Mouse (Mus musculus): ENCODE measurements at regions not wholly inside any gene's neighbourhood (a gene's known extent, or its start where the extent isn't known, plus 50 kb on each side); places are given as distances from the start of the nearest gene placed in this dataset.

GRCm38 (mm10) chr6:84271966-84272365, 263.6 kb downstream of the Dysf start:
- Histone ChIP-seq H3K27ac (peak overlapping the region; percentile 59; the same call in 1 of the 2 replicates), H3K4me3 (no peak overlapping the region)
- no peak for DNase-seq
- no peak for TF ChIP-seq CTCF (IDR thresholded peaks at IDR 0.05)
- intact Hi-C loops (cut with DNase I): loop anchor here (5.0 kb wide), 1 partner anchor 35 kb away; no protein-coding TSS in a partner anchor

DNA sequence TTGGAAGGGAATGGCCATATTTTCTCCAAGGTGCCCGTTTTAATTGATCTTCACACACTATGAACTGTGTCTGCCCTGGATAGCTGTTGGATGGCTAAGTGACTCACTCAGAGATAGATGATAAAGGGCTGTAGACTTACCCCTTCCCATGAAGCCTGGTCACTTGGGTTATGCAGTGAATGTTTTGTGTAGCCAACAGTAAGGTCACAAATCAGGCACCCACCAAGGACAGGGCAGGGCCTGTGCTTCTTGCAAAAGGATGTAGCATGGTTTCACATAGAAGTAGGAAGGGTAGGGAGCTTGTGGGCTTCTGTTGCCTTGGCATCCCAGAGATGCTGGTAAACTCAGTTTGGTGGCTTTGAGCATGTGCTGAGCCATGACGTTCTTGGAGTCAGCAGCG, 263.1 kb downstream of the Dysf start:
- intact Hi-C loops (cut with DNase I): loop anchor here (5.0 kb wide), 1 partner anchor 36 kb away; no protein-coding TSS in a partner anchor
- DNase-seq: no peak
- TF ChIP-seq CTCF (IDR thresholded peaks at IDR 0.05): no peak
- H3K4me3 ChIP-seq: no peak overlapping the region
- peak overlapping the region; percentile 58; the same call in 1 of the 2 replicates for H3K27ac ChIP-seq

- Histone ChIP-seq H3K4me3 (no peak overlapping the region), H3K27ac (peak overlapping the region; percentile 58)
- TF ChIP-seq CTCF (IDR thresholded peaks at IDR 0.05): no peak
- DNase-seq: peak; percentile 84
- intact Hi-C loops (cut with DNase I): loop anchor here (5.0 kb wide), 1 partner anchor 37 kb away; no protein-coding TSS in a partner anchor
Observed at GRCm38 (mm10) chr6:84270518-84271165, 262.3 kb downstream of the Dysf start.

- Histone ChIP-seq H3K4me3 (no peak overlapping the region), H3K27ac (peak overlapping the region; percentile 58)
- intact Hi-C loops (cut with DNase I): loop anchor here (5.0 to 10.0 kb wide), 2 partner anchors 172 to 1315 kb away; partner anchors contain the start of gene Alms1
- DNase-seq: no peak
- TF ChIP-seq CTCF (IDR thresholded peaks at IDR 0.05): no peak
Observed at GRCm38 (mm10) chr6:84269478-84269877, 261.1 kb downstream of the Dysf start.

DNA sequence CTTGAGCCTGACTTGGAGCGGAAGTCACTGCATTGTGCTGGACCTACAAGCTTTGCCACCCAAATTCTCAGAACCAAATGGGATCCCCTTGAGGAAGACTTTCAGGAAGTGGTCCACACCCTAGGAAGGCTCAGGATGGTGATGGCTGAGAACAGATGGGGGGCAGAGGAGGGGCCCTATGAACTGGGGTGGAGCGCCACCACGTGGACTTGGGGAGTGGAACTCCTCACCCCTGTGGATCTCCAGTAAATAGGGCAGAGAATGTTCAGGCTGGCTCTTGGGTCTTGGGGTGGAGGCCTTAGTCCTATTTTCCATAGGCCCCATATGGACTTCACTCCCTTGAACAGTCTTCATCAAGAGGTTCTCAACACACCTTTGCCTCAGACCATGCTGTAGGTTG, 260.6 kb downstream of the Dysf start:
- DNase-seq: no peak
- H3K4me3 ChIP-seq: no peak overlapping the region
- H3K27ac ChIP-seq: no peak overlapping the region
- TF ChIP-seq CTCF (IDR thresholded peaks at IDR 0.05): peak; percentile 39
- intact Hi-C loops (cut with DNase I): loop anchor here (5.0 to 10.0 kb wide), 2 partner anchors 172 to 1316 kb away; partner anchors contain the start of gene Alms1

DNA sequence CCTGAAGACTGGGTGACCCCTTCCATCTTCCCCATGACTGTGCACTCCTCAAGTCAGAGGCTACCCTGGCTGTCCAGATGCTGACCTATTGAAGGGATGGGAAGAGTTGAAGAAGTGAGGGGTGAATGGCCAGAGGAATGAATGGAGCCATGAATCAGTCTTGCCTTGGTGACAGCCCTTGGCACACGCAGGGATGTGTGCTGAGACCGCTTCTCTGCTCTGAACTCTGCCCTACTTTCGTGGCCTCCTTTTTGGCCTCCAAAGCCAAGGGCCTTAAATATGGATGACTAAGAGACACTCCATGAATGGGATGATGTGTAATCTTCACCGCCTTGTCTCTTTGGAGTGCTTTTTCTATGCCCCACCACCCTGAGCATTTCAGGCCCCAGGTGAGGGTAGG, 259.7 kb downstream of the Dysf start:
- H3K27ac ChIP-seq: peak overlapping the region; percentile 81

DNA sequence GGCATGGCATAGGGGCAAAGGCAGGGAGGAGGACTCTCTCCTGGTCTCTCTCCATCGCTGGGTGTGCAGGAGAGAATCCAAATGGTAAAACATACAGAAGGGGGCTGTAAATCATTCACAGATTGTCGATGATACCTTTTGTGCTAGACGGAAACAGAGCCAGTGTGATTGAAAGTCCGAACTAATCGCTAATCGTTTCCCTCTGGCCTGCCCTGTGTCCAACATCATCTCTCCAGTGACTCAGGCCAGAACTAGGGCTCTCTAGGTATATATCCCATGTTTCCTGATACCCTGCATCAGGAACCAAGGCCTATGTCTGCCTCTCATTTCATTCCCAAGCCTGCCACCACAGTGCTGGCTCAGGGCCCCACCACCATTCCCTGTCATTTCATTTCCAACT, 259.1 kb downstream of the Dysf start:
- no peak for TF ChIP-seq CTCF (IDR thresholded peaks at IDR 0.05)
- H3K4me3 ChIP-seq: no peak overlapping the region
- peak overlapping the region; percentile 81 for H3K27ac ChIP-seq
- intact Hi-C loops (cut with DNase I): loop anchor here (5.0 to 10.0 kb wide), 2 partner anchors 170 to 1317 kb away; partner anchors contain the start of gene Alms1
- no peak for DNase-seq

More for the DNA sequence above, 259.7 kb downstream of the Dysf start:
- intact Hi-C loops (cut with DNase I): loop anchor here (5.0 to 10.0 kb wide), 2 partner anchors 171 to 1317 kb away; partner anchors contain the start of gene Alms1
- no peak for TF ChIP-seq CTCF (IDR thresholded peaks at IDR 0.05)
- no peak overlapping the region for H3K4me3 ChIP-seq
- DNase-seq: peak; percentile 37

DNA sequence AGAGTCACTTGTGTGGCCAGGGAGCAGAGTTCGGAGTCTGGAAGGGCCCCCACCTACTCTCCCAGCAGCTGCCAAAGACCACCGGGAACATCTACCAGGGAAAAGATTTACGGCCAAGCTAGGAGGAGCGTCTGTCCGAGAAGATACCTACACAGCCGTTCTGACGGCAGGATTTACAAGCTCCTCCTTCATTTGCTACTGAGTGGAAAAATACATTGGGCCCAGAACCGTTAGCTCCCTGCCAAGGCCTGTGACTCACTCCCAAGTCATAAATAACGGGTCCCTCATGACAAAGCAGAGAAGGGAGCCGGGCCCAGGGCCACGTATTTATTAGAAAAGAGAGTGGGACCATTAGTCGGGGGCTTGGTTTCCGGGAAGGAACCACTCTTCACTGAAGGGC, 258.3 kb downstream of the Dysf start:
- Histone ChIP-seq H3K4me3 (no peak overlapping the region), H3K27ac (peak overlapping the region; percentile 81)
- DNase-seq: peak; percentile 83
- intact Hi-C loops (cut with DNase I): loop anchor here (5.0 to 10.0 kb wide), 2 partner anchors 169 to 1318 kb away; partner anchors contain the start of gene Alms1
- no peak for TF ChIP-seq CTCF (IDR thresholded peaks at IDR 0.05)

GRCm38 (mm10) chr6:84264681-84265080, 256.3 kb downstream of the Dysf start:
- Histone ChIP-seq H3K27ac (no peak overlapping the region), H3K4me3 (no peak overlapping the region)
- intact Hi-C loops (cut with DNase I): loop anchor here (5.0 to 10.0 kb wide), 3 partner anchors 167 to 1320 kb away; partner anchors contain the start of gene Alms1
- no peak for DNase-seq
- TF ChIP-seq CTCF (IDR thresholded peaks at IDR 0.05): no peak

DNA sequence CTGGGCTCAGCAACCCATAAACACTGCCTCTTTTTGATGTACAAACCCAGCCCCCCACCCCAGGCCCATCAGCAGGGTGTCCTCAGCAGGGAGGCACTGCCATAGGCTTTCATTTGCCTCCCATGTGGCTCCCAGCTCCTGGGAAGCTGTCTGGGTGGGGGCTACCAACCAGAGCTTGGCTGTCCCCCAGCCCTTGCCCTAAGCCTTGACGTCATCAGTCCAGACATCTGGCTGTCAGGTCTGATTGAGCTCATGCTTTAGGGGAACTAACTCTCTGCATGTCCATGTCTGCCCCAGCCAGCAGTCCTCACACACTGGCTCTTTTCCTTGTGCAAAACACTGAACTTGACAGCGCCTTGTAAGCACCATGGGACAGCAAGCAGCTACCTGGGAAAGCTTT, 255.3 kb downstream of the Dysf start:
- TF ChIP-seq CTCF (IDR thresholded peaks at IDR 0.05): no peak
- Histone ChIP-seq H3K27ac (no peak overlapping the region), H3K4me3 (no peak overlapping the region)
- intact Hi-C loops (cut with DNase I): loop anchor here (5.0 to 10.0 kb wide), 2 partner anchors 319 to 1321 kb away; partner anchors contain the start of gene Alms1
- DNase-seq: no peak

GRCm38 (mm10) chr6:84262766-84263165, 254.4 kb downstream of the Dysf start:
- Histone ChIP-seq H3K4me3 (no peak overlapping the region), H3K27ac (no peak overlapping the region)
- no peak for TF ChIP-seq CTCF (IDR thresholded peaks at IDR 0.05)
- no peak for DNase-seq
- intact Hi-C loops (cut with DNase I): loop anchor here (5.0 to 10.0 kb wide), 2 partner anchors 320 to 1322 kb away; partner anchors contain the start of gene Alms1

DNA sequence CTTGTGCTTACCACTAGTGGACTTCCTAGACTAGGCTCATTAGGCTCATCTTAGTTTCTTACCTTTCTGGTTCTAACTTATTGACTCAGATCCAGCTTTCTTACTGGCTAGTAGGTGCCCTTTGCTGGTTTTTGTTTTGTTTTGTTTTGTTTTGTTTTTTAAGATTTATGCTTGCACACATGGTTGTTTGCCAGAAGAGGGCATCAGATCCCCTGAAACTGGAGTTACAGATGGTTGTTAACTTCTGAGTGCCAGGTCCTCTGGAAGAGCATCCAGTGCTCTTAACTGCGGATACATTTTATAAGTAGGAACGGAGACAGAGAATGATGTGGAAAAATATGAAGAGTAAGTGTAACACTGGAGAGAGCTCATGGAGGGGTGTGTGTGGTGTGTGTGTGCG, 253.1 kb downstream of the Dysf start:
- intact Hi-C loops (cut with DNase I): loop anchor here (2.0 to 10.0 kb wide), 3 partner anchors 55 to 1323 kb away; partner anchors contain the start of gene Alms1
- DNase-seq: no peak

More for the DNA sequence above, 253.1 kb downstream of the Dysf start:
- Histone ChIP-seq H3K4me3 (no peak overlapping the region), H3K27ac (no peak overlapping the region)
- TF ChIP-seq CTCF (IDR thresholded peaks at IDR 0.05): peak; percentile 54

Data from gastrocnemius, adult 2 months (tissue).